In genomic region chr1:182368782-182369181, GRCm38 (mm10) we compare ENCODE assay signal across 16 mouse cellular contexts. TPM values are rescaled to one million over a fixed set of nuclear protein-coding genes. Genes with fewer than 3 reads are reported as not detected.
DNase-seq lines count a peak whose midpoint lies in the region; ATAC-seq and TF ChIP-seq lines count a peak whose summit lies in the region.
"Had no signal": no experiment of that assay in that cellular context is flagged by ENCODE, and none has a peak within 500 bp of the region (broad histone marks: within the 10 kb centered on the region; RNA-seq: fewer than 3 reads in every experiment).

No protein-coding gene starts in this region.

- H3K4me2 ChIP-seq in kidney, embryonic 16.5 days (replicated peaks; ENCODE audit: low read depth, low read length) = 0 out of 2 replicates have a peak overlapping the region, but pooled peaks have one; percentile 10
- H3K4me2 ChIP-seq in embryonic facial prominence, embryonic 14.5 days (ENCODE audit: low read depth, low read length) = 0 out of 2 replicates have a peak overlapping the region, but pooled peaks have one; percentile 13
- H3K4me2 ChIP-seq: forebrain, embryonic 12.5 days; heart, embryonic 12.5 days had no signal

- no peak for DNase-seq in kidney, postnatal 25 days
- DNase-seq in embryonic facial prominence, embryonic 14.5 days (ENCODE audit: low spot score) = peak; percentile 52
- DNase-seq in right cerebral cortex, postnatal 4 days = no peak
- no peak for DNase-seq in heart, adult 8-10 months (ENCODE audit: low spot score)
- DNase-seq in T-cell, adult 2 months (ENCODE audit: low spot score) = no peak
- DNase-seq: cerebellum, adult 2 months; embryo, embryonic 11 days; heart, postnatal 4 days; layer of hippocampus, postnatal 36 days; thymus, postnatal 25 days had no signal

- no peak for TF ChIP-seq CTCF in C2C12 (IDR thresholded peaks at IDR 0.05; ENCODE audit: control insufficient read depth, insufficient read depth, insufficient read length)

- 18% methylated on average over 8 of the region's 8 CpGs for WGBS in kidney, embryonic 16.5 days
- WGBS in embryonic facial prominence, embryonic 14.5 days = 29% methylated on average over 8 of the region's 8 CpGs

- peaks cover 8% of the 10 kb centered on the region for H3K4me1 ChIP-seq in kidney, embryonic 16.5 days (ENCODE audit: insufficient read depth, low read length)
- H3K4me1 ChIP-seq in embryonic facial prominence, embryonic 14.5 days (ENCODE audit: control insufficient read depth, insufficient read depth, low read length) = peaks cover 12% of the 10 kb centered on the region
- peaks cover 49% of the 10 kb centered on the region for H3K4me1 ChIP-seq in megakaryocyte, embryonic 14.5 days
- H3K4me1 ChIP-seq: forebrain, embryonic 12.5 days; heart, embryonic 12.5 days; midbrain, embryonic 10.5 days had no signal

- no peak overlapping the region for H3K9ac ChIP-seq in kidney, embryonic 16.5 days (replicated peaks; ENCODE audit: low read length)
- no peak overlapping the region for H3K9ac ChIP-seq in embryonic facial prominence, embryonic 14.5 days (ENCODE audit: low read depth, low read length)
- H3K9ac ChIP-seq: forebrain, embryonic 12.5 days; heart, embryonic 12.5 days had no signal

- H3K27ac ChIP-seq in kidney, embryonic 16.5 days (ENCODE audit: low read length) = 0 out of 2 replicates have a peak overlapping the region, but pooled peaks have one; percentile 15
- H3K27ac ChIP-seq in embryonic facial prominence, embryonic 14.5 days (replicated peaks; ENCODE audit: low read depth, low read length) = 0 out of 2 replicates have a peak overlapping the region, but pooled peaks have one; percentile 16
- H3K27ac ChIP-seq: forebrain, embryonic 12.5 days; midbrain, embryonic 10.5 days had no signal

- no peaks in the 10 kb centered on the region for H3K36me3 ChIP-seq in kidney, embryonic 16.5 days (ENCODE audit: insufficient read depth, low read length)
- H3K36me3 ChIP-seq in C2C12 (ENCODE audit: control insufficient read depth, insufficient read depth) = no peaks in the 10 kb centered on the region
- no peaks in the 10 kb centered on the region for H3K36me3 ChIP-seq in embryonic facial prominence, embryonic 14.5 days (ENCODE audit: control insufficient read depth, insufficient read depth, low read length)
- no peaks in the 10 kb centered on the region for H3K36me3 ChIP-seq in megakaryocyte, embryonic 14.5 days (replicated peaks; ENCODE audit: low read length)
- H3K36me3 ChIP-seq: forebrain, embryonic 12.5 days; heart, embryonic 12.5 days; midbrain, embryonic 10.5 days had no signal

- H3K79me2 ChIP-seq in C2C12 (ENCODE audit: control insufficient read depth, insufficient read depth) = no peaks in the 10 kb centered on the region

- no peaks in the 10 kb centered on the region for H3K79me3 ChIP-seq in C2C12 (ENCODE audit: low read depth)

- 0 out of 2 replicates have a peak, but pooled peaks have one; percentile 9 for ATAC-seq in kidney, embryonic 16.5 days (ENCODE audit: low FRiP score, low TSS enrichment)
- ATAC-seq in embryonic facial prominence, embryonic 14.5 days (ENCODE audit: low read depth) = no peak; the same call in 1 of the 2 replicates

- H3ac ChIP-seq in C2C12 (ENCODE audit: control insufficient read depth, insufficient read length, low read depth) = no peak overlapping the region

- no peak overlapping the region for H3K4me3 ChIP-seq in kidney, embryonic 16.5 days (ENCODE audit: low read length)
- H3K4me3 ChIP-seq in C2C12 (ENCODE audit: insufficient read depth, poor library complexity, severe bottlenecking) = no peak overlapping the region
- H3K4me3 ChIP-seq in embryonic facial prominence, embryonic 14.5 days (ENCODE audit: low read depth, low read length) = no peak overlapping the region
- peak overlapping the region; percentile 20 for H3K4me3 ChIP-seq in megakaryocyte, embryonic 14.5 days (replicated peaks)
- H3K4me3 ChIP-seq: forebrain, embryonic 12.5 days; heart, embryonic 12.5 days; midbrain, embryonic 10.5 days had no signal

- H3K9me3 ChIP-seq in kidney, embryonic 16.5 days (ENCODE audit: low read length) = no peaks in the 10 kb centered on the region
- no peaks in the 10 kb centered on the region for H3K9me3 ChIP-seq in embryonic facial prominence, embryonic 14.5 days (ENCODE audit: control insufficient read depth, low read length)
- no peaks in the 10 kb centered on the region for H3K9me3 ChIP-seq in megakaryocyte, embryonic 14.5 days
- H3K9me3 ChIP-seq: forebrain, embryonic 12.5 days; heart, embryonic 12.5 days; midbrain, embryonic 10.5 days had no signal

- H3K27me3 ChIP-seq in kidney, embryonic 16.5 days (ENCODE audit: insufficient read depth, low read length) = no peaks in the 10 kb centered on the region
- no peaks in the 10 kb centered on the region for H3K27me3 ChIP-seq in C2C12 (ENCODE audit: control insufficient read depth, insufficient read depth, insufficient read length)
- H3K27me3 ChIP-seq in embryonic facial prominence, embryonic 14.5 days (replicated peaks; ENCODE audit: control insufficient read depth, insufficient read depth, low read length) = no peaks in the 10 kb centered on the region
- H3K27me3 ChIP-seq in megakaryocyte, embryonic 14.5 days (replicated peaks) = peaks cover 68% of the 10 kb centered on the region
- H3K27me3 ChIP-seq: forebrain, embryonic 12.5 days; heart, embryonic 12.5 days had no signal

TF ChIP-seq in C2C12, 6 proteins besides CTCF, POLR2A, EP300 and RAD21:
- TF ChIP-seq USF1 (IDR thresholded peaks at IDR 0.05; ENCODE audit: low read depth) (no peak), MYOD1 (IDR thresholded peaks at IDR 0.05; ENCODE audit: control insufficient read depth, insufficient read length, low read depth) (peak; percentile 68), CEBPB (IDR thresholded peaks at IDR 0.05; ENCODE audit: low read depth) (peak; percentile 79)

RNA-seq across cellular contexts. Expression of gene Fbxo28, which starts 27.4 kb away (rescaled TPM):
- polyA plus RNA-seq in kidney, embryonic 16.5 days (2015; fragmentation: Nextera tagmentation; extraction: Ambion mirVana) = 18.0 and 18.3 TPM in 2 replicates
- polyA plus RNA-seq in C2C12 (2012; fragmentation: generic; extraction: Trizol) = 16.9 TPM
- 24.3 and 25.4 TPM in 2 replicates for polyA plus RNA-seq in embryonic facial prominence, embryonic 14.5 days (2014; fragmentation: Nextera tagmentation; extraction: Ambion mirVana)
- 9.9 and 83.2 TPM in 2 replicates for polyA plus RNA-seq in megakaryocyte, embryonic 14.5 days (2012; ENCODE audit: insufficient read depth, low replicate concordance)
- total RNA-seq in heart, adult 8-10 months (2022) = 10 to 100 TPM; 19.8 to 23.8 (median 21.8) TPM

RNA-seq across cellular contexts. Expression of gene Trp53bp2, which starts 40.2 kb away (rescaled TPM):
- 26.2 and 30.0 TPM in 2 replicates for polyA plus RNA-seq in kidney, embryonic 16.5 days (2015; fragmentation: Nextera tagmentation; extraction: Ambion mirVana)
- 7.5 TPM for polyA plus RNA-seq in C2C12 (2012; fragmentation: generic; extraction: Trizol)
- 23.2 and 24.1 TPM in 2 replicates for polyA plus RNA-seq in embryonic facial prominence, embryonic 14.5 days (2014; fragmentation: Nextera tagmentation; extraction: Ambion mirVana)
- 1.2 and 1.4 TPM in 2 replicates for polyA plus RNA-seq in megakaryocyte, embryonic 14.5 days (2012; ENCODE audit: insufficient read depth, low replicate concordance)
- total RNA-seq in heart, adult 8-10 months (2022) = 10 to 100 TPM in 2 of 4 experiments, 1 to 10 TPM in 2; 9.7 to 11.2 (median 10.5) TPM
